Mouse (Mus musculus) megakaryocyte-erythroid progenitor cell, adult 5-6 weeks (primary cell): ENCODE results near the gene Slc10a4. TPM values are rescaled to one million over a fixed set of nuclear protein-coding genes. Genes with fewer than 3 reads are reported as not detected.
"Not testable (repeated sequence)": the region's sequence is repeated elsewhere in the genome, so short reads cannot be mapped to it uniquely, and the experiment has no call there.

Source experiments
- ATAC-seq: replicated peaks from 2 replicates; pipeline ENCODE4 v1.8.0; 2016; ENCODE audit warnings: mild to moderate bottlenecking, inconsistent platforms; ENCODE audit not compliant: severe bottlenecking, poor library complexity, low FRiP score, low TSS enrichment
- total RNA-seq, 2 experiments: library from RNA; stranded (forward) in 1 of 2; stranded (reverse) in 1 of 2; fragments of 200-1000, 215-1000 nt in 1 of 2; fragments of >200 nt in 1 of 2; fragmentation: Nextera tagmentation in 1 of 2; gene quantifications; 2 replicates each; pipeline ENCODE4 v1.2.3; 2014 to 2017

Gene Slc10a4
- total RNA-seq (2014; fragmentation: Nextera tagmentation) = not detected in 2 replicates
- not detected in 2 replicates for total RNA-seq (2017)

DNA sequence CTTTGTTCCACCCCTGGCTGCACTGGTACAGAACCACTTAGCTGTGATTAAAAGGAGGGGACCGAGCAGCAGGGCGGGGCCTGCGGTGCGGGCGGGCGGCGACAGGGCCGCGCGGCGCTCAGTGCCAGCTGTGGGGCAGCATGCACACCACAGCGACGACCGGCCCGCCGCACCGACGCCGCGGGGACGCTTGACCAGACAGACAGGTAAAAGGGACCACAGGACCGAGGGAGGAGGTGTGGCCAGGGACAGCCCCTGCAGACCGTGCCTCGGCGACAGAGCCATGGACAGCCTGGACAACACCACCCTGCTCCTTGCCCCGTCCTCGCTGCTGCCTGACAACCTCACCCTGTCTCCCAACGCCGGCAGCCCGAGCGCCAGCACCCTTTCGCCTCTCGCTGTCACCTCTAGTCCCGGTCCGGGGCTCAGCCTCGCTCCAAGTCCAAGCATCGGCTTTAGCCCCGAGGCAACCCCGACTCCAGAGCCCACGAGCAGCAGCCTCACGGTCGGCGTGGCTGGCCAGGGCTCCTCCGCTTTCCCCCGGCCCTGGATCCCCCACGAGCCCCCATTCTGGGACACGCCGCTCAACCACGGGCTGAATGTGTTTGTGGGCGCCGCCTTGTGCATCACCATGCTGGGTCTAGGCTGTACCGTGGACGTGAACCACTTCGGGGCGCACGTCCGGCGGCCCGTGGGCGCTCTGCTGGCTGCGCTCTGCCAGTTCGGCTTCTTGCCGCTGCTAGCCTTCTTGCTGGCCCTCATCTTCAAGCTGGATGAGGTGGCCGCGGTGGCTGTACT, at the start of gene Slc10a4:
Gene Slc10a4, plus strand, starts transcription at position 100 of the 798 bp plus-strand sequence.
- ATAC-seq = peak; percentile 41

DNA sequence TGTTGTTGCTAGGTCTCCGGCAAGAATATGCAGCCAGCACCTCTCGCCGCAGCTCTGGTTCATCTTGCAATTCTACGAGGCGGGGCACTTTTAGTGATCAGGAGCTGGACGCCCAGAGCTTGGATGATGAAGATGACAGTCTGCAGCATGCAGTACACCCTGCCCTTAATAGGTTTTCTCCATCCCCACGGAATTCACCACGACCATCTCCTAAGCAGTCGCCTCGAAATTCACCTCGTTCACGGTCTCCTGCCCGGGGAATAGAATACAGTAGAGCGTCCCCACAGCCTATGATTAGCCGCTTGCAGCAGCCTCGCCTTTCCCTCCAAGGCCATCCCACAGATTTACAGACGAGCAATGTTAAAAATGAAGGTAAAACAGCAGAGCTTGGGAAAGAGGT, 49.4 kb upstream of the Slc10a4 start:
- no peak for ATAC-seq

DNA sequence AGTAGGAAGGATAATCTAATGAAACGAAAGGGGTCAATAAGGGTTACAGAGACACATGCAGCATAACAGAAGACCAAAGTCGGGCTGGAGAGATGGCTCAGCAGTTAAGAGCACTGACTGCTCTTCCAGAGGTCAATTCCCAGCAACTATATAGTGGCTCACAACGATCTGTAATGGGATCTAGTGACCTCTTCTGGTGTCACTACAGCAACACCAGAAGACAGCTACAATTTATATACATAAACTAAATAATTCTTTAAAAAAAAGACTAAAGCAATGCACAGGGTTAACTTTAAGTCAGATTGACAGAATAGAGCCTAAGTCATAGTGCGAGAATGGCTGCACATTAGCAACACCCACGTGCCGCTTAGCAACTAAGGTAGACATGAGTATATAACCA, 46.6 kb upstream of the Slc10a4 start:
- no peak for ATAC-seq

DNA sequence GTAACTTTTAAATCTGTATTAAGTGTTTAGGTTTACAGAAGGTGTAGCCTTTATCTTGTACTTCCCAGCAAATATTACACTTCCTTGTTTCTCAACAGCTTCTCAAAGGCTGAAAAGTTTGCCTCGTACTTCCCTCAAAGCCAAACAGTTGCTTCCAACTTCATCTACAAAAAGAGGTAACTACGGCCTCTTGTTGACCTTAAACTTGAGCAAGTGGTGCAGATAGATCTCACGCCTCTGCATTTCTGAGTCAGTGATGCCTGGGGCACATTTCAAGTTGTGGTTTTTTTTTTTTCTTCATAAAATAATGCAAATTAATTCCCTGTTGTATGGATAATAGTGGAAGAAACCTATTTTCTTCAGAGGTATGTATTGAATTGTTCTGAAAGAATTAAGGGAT, 41.0 kb upstream of the Slc10a4 start:
- no peak for ATAC-seq

DNA sequence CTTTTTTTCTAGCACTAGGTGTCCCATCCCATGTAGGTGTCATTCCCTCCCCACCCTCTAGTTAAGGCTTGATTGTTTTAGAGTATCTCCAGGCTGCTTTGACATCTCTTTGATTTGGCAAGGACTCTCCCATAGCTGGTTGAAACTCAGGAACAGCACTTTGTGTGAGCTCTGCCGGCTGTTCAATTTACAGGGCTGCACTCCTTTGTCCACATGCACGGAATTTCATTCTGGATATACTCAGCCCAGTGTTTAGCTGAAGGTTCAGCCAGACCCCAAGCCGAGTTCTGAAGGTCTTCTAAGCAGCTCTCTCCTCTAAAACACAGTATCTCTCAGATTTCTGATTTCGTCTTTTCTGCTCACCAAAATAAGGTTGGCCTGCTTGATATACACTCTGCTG, 34.2 kb upstream of the Slc10a4 start:
- no peak for ATAC-seq

DNA sequence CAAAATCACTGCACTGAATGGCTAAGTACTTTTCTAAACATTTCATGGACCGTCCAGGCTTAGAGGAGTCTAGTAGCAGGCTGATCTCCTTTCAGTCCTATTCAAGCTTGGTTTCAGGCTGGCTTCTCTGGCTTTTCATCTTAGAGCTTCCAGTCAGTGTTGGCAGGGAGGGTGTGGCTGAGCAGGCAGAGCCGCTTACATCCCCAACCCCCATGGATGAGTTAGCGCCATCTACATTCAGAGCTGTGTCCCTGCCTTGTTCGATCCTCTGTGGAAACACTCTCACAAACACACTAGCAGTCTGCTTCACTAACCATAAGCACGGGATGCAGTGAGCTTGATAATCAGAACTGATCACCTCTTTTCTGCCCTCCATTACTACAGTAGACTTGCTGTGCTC, 33.7 kb upstream of the Slc10a4 start:
- no peak for ATAC-seq

DNA sequence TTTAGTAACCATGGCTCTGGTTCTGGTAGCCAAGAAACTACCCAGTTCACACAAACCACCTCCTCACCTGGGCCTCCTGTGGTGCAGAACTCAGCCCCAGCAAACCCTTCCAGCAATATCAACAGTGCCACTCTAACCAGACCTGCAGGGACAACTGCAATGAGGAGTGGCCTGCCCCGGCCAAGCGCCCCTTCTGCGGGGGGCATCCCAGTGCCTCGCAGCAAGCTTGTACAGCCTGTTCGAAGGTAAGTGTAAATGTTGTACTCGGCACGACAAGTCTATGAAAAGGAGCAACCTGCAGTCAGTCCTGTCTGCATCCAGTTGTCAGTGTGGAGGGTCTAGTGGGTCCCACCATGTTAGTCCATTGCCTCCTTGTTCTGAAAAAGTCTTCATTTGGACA, 32.1 kb upstream of the Slc10a4 start, which contains the start of gene Gm10135:
Gene Gm10135, minus strand, starts transcription at position 101 of the 400 bp plus-strand sequence.
- no peak for ATAC-seq

DNA sequence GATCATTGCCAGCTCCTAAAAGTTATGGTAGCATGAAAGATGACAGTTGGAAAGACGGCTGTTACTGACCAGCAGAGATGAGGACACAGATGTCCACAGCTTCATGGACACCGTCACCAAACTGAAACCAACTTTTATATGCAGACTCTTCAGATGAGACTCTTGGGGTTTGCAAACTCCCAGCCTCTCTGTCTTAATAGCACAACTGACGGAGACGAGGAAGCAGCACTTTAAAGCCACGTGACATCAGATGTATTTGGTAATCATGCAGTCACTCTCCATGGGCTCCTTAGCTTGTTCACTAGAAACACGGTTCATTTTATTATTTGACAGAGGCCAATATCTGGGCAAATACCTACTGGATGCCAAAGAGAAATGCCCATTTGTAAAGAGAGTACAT, 30.7 kb upstream of the Slc10a4 start:
- no peak for ATAC-seq

DNA sequence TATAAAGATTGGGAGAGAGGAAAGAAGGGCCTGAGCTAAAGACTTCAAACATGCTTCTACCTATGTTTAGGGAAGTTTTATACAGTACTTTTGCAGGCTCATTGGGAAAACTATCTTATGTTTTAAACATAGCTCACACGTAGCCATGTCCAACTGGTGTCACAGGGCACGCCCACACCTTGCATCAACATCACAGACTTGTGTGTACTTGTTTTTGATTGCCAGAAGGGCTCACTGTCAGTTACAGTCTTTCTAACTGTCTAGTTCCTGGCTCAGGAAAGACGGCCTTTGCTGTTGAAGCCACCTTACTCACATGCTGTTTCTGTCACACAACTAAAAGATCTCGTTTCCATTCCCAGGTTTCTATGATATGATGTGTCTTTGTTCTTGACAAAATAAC, 30.1 kb upstream of the Slc10a4 start:
- ATAC-seq = no peak

DNA sequence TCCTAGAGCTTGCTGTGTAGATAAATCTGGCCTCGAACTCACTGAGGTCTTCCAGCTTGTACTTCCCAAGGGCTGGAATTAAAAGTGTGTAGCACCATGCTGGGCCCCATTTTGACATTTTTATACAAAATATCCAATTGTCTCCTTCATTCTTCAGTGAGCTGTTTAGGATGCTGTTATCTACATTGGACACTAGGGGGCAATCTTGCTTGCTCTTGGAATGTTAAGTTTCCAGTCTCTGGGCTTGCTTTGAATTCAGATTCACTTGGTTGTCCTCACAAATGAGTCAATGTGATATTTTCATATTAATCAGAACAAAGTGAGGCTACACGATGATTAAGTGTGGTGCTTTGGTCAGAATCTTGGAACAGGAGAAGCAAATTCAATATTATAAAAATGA, 22.6 kb upstream of the Slc10a4 start:
- peak; percentile 74 for ATAC-seq

DNA sequence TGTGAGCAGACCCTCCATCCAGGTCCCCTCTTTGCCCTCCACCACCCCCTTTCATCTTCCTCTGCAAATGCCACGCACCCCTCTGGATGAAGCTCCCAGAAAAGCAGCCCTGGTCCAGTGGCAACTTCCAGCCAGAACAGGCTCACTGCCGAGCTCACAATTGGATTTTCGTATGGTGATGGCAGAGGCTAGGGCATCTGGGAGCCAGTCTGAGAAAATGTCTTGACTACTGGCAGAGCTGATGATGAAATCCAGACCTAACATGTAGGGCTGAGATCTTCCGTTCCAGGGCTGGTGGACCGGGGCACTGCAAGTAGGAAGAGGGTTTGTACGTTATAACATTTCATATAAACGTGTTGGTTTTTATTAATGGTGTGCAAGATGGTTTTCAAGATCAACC, 18.9 kb upstream of the Slc10a4 start:
- ATAC-seq = no peak

DNA sequence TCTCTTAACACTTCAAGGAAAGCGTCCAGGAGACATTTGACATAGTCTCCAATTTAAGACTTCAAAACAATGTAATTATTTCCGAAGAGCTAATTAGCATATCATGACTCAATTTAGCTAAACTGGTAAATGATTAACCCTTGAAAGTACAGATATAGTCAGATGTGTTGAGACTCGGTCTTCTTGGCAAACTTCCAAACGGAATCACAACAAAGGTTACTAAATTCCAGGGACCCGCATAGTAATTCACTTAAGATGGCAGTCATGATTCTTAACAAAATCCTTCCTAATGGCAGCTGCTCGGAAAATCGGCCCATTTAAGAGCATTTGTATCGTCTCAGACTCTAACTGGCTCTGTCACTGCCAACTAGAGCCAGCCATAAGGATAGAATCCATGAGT, 16.9 kb upstream of the Slc10a4 start:
- ATAC-seq = no peak

DNA sequence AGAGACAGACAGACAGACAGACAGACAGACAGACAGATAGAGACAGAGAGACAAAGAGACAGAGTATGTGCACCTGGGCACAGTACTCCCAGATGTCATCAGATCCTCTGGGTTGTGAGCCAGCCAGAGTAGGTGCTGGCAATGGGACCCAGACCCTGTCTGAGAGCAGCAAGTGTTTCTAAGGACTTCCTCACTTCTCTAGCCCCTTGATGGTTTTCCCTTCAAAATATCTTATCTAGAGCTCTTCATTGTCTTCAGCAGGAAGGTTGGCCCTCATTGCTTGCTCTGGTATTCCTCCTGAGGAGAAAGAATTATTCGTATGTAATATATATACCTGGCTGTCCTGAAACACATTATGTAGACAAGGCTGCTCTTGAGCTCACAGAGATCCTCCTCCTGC, 14.2 kb upstream of the Slc10a4 start:
- ATAC-seq = no peak

DNA sequence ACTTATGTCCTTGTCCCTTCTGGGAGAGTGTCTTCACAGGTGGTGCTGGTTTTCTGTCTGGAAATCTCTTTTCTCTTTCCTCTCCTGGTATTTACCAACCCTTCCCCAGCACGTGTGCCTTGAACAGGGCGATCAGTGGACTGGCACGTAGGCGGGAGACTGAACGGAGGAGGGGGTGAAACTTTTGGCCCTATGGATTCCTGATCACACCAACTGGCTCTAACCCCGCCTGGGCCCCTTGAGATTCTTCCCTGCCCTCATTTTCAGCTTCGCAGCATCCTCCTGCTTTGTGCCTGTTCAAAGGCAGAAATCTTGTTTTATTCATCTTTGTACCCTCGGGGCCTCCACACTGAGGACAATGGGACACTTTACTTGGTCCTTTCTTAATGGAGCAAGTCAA, 12.3 kb upstream of the Slc10a4 start:
- ATAC-seq = no peak

DNA sequence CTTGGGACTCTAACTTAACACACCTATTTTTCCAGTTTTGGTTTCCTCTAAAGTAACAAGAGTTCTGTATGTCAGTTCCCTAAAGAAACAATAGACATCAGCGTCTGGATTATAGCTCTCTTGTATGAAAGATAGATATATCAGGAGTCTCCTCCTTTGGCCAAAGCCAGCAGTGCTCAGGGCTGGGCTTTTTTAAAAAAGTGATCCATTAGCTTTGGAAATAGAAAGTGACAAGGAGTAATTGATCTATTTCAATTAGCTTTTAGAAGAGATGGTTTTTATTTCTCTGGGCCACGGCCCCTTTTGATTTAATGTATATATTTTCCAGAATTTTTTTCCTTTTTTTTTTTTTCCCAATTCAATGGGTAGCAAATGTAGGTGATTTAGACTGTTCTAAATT, 11.8 kb upstream of the Slc10a4 start:
- ATAC-seq = no peak

DNA sequence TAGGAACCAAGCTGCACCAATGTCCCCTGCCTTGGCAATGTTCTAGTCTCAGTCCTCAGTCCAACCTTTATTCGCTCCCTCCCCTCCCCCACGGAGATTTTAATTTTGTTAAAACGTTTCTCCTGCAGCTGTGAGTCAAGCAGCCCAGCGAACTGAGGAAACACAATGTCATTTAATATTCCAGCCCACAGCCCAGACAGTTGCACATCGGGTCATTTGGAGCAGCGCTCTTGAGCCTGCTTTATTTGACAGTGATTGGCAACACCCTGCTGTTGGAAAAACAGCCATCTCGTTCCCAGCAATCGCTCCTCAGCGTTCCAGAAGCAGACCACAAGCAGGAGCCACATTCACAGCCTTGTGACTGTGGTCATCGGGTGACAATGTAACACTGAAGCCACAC, 11.3 kb upstream of the Slc10a4 start:
- ATAC-seq = no peak

DNA sequence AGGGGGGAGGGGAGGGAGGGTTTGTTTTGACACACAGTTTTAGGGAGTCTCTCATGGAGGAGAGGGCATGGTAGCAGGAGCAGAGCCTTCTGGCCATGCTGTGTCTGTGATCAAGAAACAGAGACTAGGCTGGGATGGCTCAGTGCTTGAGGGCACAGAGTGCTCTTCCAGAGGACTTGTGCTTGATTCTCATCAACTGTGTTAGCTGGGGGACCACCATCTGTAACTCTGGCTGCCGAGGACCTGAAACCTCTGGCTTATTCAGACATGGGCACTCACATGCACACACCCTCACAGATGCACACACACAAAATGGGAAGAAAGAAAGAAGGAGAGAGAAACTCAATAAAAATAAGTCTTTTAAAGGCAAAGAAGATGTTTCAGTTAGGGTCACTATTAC, 8.1 kb upstream of the Slc10a4 start:
- ATAC-seq = not testable (repeated sequence)

DNA sequence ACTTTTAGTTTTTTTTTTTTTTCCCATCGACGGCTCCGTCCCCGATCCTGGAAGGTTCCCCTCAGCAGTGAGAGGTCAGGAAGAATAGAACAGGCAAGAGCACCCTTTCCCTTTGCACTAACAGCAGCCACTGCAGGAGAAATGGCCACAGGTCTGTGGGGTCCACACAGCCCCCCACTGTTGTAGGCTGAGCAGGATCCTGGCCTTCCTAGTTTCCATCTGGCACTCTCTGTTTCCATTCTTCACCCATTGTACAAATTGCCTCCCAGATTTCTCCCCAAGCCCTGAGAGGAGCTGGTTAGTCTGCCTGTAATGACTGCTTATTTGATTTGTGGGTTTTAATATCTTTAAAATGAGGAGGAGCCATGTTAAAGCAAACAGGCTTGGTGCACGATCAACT, 2.6 kb upstream of the Slc10a4 start:
- ATAC-seq = no peak

DNA sequence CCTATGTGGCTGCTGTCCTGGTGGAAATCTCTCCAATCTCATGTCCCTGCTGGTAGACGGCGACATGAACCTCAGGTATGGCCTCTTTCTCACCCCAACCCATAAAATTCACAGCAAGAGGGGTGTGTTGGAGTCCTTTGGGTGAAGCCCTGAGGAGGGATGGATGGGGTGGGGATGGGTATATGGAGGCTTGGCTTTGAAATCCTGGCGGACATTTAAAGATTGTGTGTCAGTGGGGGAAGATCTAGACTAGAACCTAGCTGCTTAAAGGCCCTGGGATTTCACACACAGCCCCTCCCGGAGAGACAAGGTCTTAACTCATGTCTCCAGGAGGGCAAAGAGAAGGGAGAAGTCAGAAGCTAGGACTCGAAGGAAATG, 888 bp downstream of the Slc10a4 start:
- ATAC-seq = no peak

DNA sequence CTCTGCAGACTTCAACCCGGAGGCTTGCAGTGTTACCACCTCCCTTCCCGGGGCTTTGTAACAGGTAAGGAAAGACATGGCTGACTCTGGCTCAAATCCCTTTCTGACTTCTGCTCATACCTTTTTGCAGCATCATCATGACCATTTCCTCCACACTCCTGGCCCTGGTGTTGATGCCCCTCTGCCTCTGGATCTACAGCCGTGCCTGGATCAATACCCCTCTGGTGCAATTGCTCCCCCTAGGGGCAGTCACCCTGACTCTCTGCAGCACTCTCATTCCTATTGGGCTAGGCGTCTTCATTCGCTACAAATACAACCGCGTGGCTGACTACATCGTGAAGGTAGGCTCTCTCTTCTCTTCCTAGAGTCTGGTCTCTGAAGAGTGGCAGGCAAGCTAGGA, 1.5 kb downstream of the Slc10a4 start:
- peak; percentile 79 for ATAC-seq

DNA sequence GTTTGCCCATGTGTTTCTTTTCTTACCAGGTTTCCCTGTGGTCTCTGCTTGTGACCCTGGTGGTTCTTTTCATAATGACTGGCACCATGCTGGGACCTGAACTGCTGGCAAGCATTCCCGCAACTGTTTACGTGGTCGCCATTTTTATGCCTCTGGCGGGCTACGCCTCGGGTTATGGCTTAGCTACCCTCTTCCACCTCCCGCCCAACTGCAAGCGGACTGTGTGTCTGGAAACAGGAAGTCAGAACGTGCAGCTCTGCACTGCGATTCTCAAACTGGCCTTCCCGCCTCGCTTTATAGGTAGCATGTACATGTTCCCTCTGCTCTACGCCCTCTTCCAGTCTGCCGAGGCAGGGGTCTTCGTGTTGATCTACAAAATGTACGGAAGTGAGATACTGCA, 5.1 kb downstream of the Slc10a4 start:
- not testable (repeated sequence) for ATAC-seq
